Mouse (Mus musculus) heart, postnatal 36 days (tissue): ENCODE data around the gene Parm1. TPM values are rescaled to one million over a fixed set of nuclear protein-coding genes. Genes with fewer than 3 reads are reported as not detected.

Experiments used
- DNase-seq, 2 experiments: peaks; one replicate each; pipeline ENCODE4 v3.0.0; 2021 to 2022
- intact Hi-C: fragments of 180-260 bp; cut with DNase I; formaldehyde crosslinking; loops from one replicate; pipeline ENCODE4 v1.15.1; 2025
- total RNA-seq, 2 experiments: library from RNA; stranded (reverse); gene quantifications; 2 replicates each; pipeline ENCODE4 v1.2.3; 2021

Gene Parm1
- 10 to 100 TPM; 57.1 to 57.7 TPM for total RNA-seq

- intact Hi-C loops: loop anchor here (1.0 to 10.0 kb wide), 4 partner anchors 110 to 597 kb away; no protein-coding TSS in a partner anchor
- peak; percentile 76 to 77 for DNase-seq
Measured at GRCm38 (mm10) chr5:91517480-91518301, at the start of gene Parm1. TSS of gene Parm1 (plus strand) at chr5:91517615.

DNA sequence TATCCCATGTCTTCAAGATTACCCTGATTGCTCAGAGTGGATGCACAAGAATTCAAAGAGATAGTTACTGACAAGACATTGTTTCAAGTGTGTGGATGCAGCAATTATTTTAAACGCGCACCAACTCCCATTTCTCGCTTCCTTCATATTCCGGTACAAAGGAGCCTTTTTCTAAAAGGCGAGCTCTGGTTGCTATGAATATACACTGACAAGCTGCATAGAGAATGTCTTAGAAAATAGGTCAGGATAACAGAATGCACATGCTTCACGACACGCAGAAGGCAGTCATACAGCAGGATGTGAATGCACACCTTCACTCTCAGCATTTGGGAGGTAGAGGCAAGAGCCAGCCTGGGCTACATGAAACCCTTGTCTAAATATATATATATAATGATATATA, 42.2 kb upstream of the Parm1 start:
- DNase-seq: no peak
- intact Hi-C loops: no loop called here

GRCm38 (mm10) chr5:91476863-91477262, 40.6 kb upstream of the Parm1 start:
- intact Hi-C loops: no loop called here
- DNase-seq: no peak

- intact Hi-C loops: no loop called here
- DNase-seq: no peak
Measured at GRCm38 (mm10) chr5:91478673-91479072, 38.7 kb upstream of the Parm1 start.

DNA sequence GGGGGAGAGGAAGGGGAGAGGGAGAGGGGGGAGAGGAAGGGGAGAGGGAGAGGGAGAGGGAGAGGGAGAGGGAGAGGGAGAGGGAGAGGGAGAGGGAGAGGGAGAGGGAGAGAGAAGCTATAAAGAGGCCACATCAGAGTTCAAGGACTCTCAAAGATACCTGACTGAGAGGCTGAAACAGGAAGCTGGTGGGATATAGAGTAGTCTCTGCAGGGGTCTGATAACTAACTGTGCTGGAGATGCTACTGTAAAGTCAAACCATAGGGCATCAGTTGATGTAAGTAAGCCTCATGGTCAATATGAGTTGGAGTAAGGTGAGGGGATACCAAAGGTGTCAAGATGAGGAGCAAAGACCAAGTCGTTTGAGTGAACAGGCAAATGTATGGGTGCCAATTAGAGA, 37.3 kb upstream of the Parm1 start:
- intact Hi-C loops: no loop called here
- no peak for DNase-seq

DNA sequence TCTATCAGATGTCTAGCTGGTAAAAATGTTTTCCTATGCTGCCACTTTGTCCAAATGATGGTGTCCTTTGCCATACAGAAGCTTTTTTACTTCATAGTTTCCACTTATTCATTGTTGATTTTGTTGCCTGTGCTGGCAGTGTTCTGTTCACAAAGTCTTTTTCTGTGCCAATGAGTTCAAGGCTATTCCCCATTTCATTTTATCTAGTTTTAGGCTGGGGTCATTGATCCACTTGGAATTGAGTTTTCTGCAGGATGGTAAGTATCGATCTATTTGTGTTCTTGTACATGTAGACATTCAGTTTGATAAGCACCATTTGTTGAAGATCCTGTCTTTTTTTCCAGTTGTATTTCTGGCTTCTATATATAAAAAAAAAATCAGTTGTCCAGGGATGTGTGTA, 33.1 kb upstream of the Parm1 start:
- intact Hi-C loops: no loop called here
- no peak for DNase-seq

- intact Hi-C loops: no loop called here
Measured at GRCm38 (mm10) chr5:91494456-91494855, 23.0 kb upstream of the Parm1 start.

GRCm38 (mm10) chr5:91501361-91501760, 16.1 kb upstream of the Parm1 start:
- DNase-seq: no peak
- intact Hi-C loops: no loop called here

More at GRCm38 (mm10) chr5:91494456-91494855, 23.0 kb upstream of the Parm1 start:
- DNase-seq: no peak

DNA sequence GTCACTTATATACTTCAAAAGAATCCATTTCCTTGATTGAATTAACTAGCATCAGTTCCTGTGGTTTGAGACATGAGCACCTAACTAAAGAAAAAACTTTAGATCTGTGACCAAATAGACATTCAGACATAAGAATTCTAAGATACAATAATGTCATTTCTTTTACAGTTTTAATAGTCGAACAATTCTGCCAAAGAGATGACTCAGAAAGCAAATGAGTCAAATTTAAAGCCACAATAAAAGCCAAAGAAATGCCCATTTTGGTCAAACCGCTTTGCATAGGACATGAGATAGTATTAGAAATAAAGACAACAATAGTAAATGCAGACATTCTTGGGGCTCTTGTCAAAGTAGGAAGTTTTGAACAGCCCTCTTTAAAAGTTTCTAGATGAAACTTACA, 15.0 kb upstream of the Parm1 start:
- intact Hi-C loops: no loop called here
- no peak for DNase-seq

- intact Hi-C loops: no loop called here
- DNase-seq: no peak
Measured at GRCm38 (mm10) chr5:91504320-91504922, 13.0 kb upstream of the Parm1 start.

DNA sequence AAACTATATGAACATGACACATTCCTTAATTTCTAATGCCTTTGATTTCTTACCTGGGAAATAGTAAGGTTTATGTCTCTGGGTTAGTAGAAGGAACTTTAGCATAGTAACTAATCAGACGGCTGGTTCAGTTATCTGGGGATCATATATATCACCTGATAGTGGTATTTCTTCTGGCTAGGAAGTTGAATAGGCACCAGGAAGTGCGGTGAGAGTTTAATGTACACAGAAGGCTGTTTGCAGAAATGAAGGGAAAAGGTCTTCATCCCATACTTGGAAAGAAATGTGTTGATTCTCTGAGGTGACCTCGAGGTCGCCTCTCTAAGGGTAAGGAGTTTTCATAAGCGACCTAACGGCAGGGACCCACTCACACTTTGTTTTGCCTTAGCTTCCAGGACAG, 338 bp upstream of the Parm1 start:
- no peak for DNase-seq
- intact Hi-C loops: loop anchor here (1.0 to 10.0 kb wide), 4 partner anchors 110 to 598 kb away; no protein-coding TSS in a partner anchor

- peak; percentile 10 to 14 for DNase-seq
- intact Hi-C loops: loop anchor here (5.0 to 10.0 kb wide), 2 partner anchors 109 to 596 kb away; no protein-coding TSS in a partner anchor
Measured at GRCm38 (mm10) chr5:91518302-91518790, 931 bp downstream of the Parm1 start.

- intact Hi-C loops: loop anchor here (1.0 to 10.0 kb wide), 3 partner anchors 87 to 596 kb away; no protein-coding TSS in a partner anchor
- peak; percentile 43 to 54 for DNase-seq
Measured at GRCm38 (mm10) chr5:91518946-91519345, 1.5 kb downstream of the Parm1 start.

DNA sequence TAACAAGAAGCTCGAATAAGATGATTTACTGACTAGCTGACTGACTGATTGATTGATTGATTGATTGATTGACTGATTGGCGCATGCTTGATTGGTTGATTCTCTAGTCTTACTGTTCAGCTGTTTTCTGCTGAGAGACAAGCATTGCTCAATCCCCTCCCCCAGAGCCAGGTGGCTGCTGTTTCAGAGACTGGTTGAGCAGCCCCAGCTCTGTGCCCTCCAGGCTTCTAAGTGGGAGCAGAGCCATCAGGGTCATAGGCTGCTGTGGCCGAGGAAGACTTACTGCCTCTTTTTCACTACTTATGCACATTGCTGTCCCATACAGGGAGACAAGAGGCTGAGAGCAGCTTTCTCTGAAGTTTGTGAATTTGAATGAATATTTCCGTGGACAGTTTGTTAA, 2.1 kb downstream of the Parm1 start:
- DNase-seq: no peak
- intact Hi-C loops: loop anchor here (1.0 to 10.0 kb wide), 3 partner anchors 87 to 595 kb away; no protein-coding TSS in a partner anchor

- no peak for DNase-seq
- intact Hi-C loops: no loop called here
Measured at GRCm38 (mm10) chr5:91532748-91533496, 15.5 kb downstream of the Parm1 start.

- DNase-seq: peak; percentile 49 to 53
- intact Hi-C loops: no loop called here
Measured at GRCm38 (mm10) chr5:91559071-91559610, 41.7 kb downstream of the Parm1 start.

- DNase-seq: no peak
- intact Hi-C loops: no loop called here
Measured at GRCm38 (mm10) chr5:91559711-91560110, 42.3 kb downstream of the Parm1 start.

- DNase-seq: no peak
- intact Hi-C loops: no loop called here
Measured at GRCm38 (mm10) chr5:91561394-91561793, 44.0 kb downstream of the Parm1 start.

- DNase-seq: no peak
- intact Hi-C loops: no loop called here
Measured at GRCm38 (mm10) chr5:91562486-91562885, 45.1 kb downstream of the Parm1 start.

- DNase-seq: peak in 1 of 2 experiments; percentile 27
- intact Hi-C loops: no loop called here
Measured at GRCm38 (mm10) chr5:91564054-91564453, 46.6 kb downstream of the Parm1 start.
